Mouse (Mus musculus) CH12.LX (cell line): ENCODE measurements around the gene F7. TPM values are rescaled to one million over a fixed set of nuclear protein-coding genes. Genes with fewer than 3 reads are reported as not detected.

Experiments used
- DNase-seq: peaks from one replicate; pipeline ENCODE4 v3.0.0-alpha.2; 2013; ENCODE audit errors: extremely low read depth
- H3K27ac ChIP-seq: 2 replicates; pipeline ENCODE4 v1.5.1; 2012; ENCODE audit warnings: low read depth, mild to moderate bottlenecking, control low read depth, moderate library complexity; ENCODE audit not compliant: insufficient read depth
- H3K27me3 ChIP-seq: replicated peaks from 2 replicates; pipeline ENCODE3; 2012; ENCODE audit warnings: inconsistent platforms
- H3K36me3 ChIP-seq, 2 experiments: replicated peaks in 1 of 2; 2 replicates each; pipeline versions ENCODE3 to v1.6.1; 2012; ENCODE audit warnings: inconsistent platforms in 1 of 2, low read length in 1 of 2, mild to moderate bottlenecking in 1 of 2, mixed read lengths in 1 of 2, moderate library complexity in 1 of 2; ENCODE audit not compliant: control insufficient read depth in 1 of 2, insufficient read depth in 1 of 2
- H3K4me1 ChIP-seq, 2 experiments: 2 replicates each; pipeline ENCODE4 v1.6.1; 2012; ENCODE audit warnings: inconsistent platforms in 1 of 2, moderate library complexity in 1 of 2; ENCODE audit not compliant: insufficient read depth in 2 of 2, control insufficient read depth in 1 of 2
- H3K4me2 ChIP-seq: 2 replicates; pipeline ENCODE4 v1.6.1; 2012; ENCODE audit warnings: low read depth, mild to moderate bottlenecking, control low read depth; ENCODE audit not compliant: poor library complexity, insufficient read depth, severe bottlenecking
- H3K4me3 ChIP-seq, 3 experiments: fragments of 150-350 bp in 1 of 3; sonication (generic) in 1 of 3; replicated peaks in 1 of 3; 2 replicates each; pipeline versions ENCODE3 to v1.5.1; 2011 to 2012; ENCODE audit warnings: low read depth in 2 of 3, low read length in 2 of 3, mild to moderate bottlenecking in 2 of 3, moderate library complexity in 2 of 3, control low read depth in 1 of 3, improper control_type of control experiment in 1 of 3, inconsistent platforms in 1 of 3, mixed read lengths in 1 of 3; ENCODE audit not compliant: poor library complexity in 1 of 3
- H3K79me2 ChIP-seq: replicated peaks from 2 replicates; pipeline ENCODE4 v1.6.1; 2012; ENCODE audit warnings: mild to moderate bottlenecking, moderate library complexity; ENCODE audit not compliant: control insufficient read depth, poor library complexity, insufficient read depth, severe bottlenecking; ENCODE audit errors: extremely low read depth
- H3K9ac ChIP-seq: 2 replicates; pipeline ENCODE4 v1.6.1; 2012; ENCODE audit warnings: low read depth, mild to moderate bottlenecking, control low read depth, moderate library complexity; ENCODE audit not compliant: insufficient read depth
- H3K9me3 ChIP-seq: replicated peaks from 2 replicates; pipeline ENCODE3; 2012; ENCODE audit warnings: low read length, inconsistent platforms, mixed read lengths
- BHLHE40 ChIP-seq: IDR thresholded peaks from 2 replicates; pipeline ENCODE4 v1.6.1; 2011; ENCODE audit warnings: mild to moderate bottlenecking, low read depth, low read length, improper control_type of control experiment
- E2F4 ChIP-seq: IDR thresholded peaks from 2 replicates; pipeline ENCODE4 v1.6.1; 2011; ENCODE audit warnings: low read depth, low read length, improper control_type of control experiment; ENCODE audit not compliant: insufficient replicate concordance
- EP300 ChIP-seq: IDR thresholded peaks from 2 replicates; pipeline ENCODE4 v1.6.1; 2011; ENCODE audit warnings: low read length, improper control_type of control experiment
- HCFC1 ChIP-seq: IDR thresholded peaks from 2 replicates; pipeline ENCODE4 v1.6.1; 2012; ENCODE audit warnings: low read depth, mild to moderate bottlenecking, inconsistent platforms, low read length, improper control_type of control experiment
- JUN ChIP-seq: IDR thresholded peaks from 2 replicates; pipeline ENCODE4 v1.6.1; 2011; ENCODE audit warnings: low read depth, mild to moderate bottlenecking, low read length, improper control_type of control experiment, moderate library complexity; ENCODE audit not compliant: insufficient read depth
- JUND ChIP-seq: conservative IDR thresholded peaks from 2 replicates; pipeline ENCODE4 v1.6.1; 2011; ENCODE audit warnings: low read depth, low read length, improper control_type of control experiment
- KAT2A ChIP-seq: IDR thresholded peaks from 2 replicates; pipeline ENCODE4 v1.6.1; 2012; ENCODE audit warnings: low read length, improper control_type of control experiment, inconsistent platforms; ENCODE audit not compliant: insufficient replicate concordance
- MAX ChIP-seq: IDR thresholded peaks from 2 replicates; pipeline ENCODE4 v1.6.1; 2011; ENCODE audit warnings: low read length, improper control_type of control experiment
- MXI1 ChIP-seq: IDR thresholded peaks from 2 replicates; pipeline ENCODE4 v1.6.1; 2011; ENCODE audit warnings: mild to moderate bottlenecking, low read depth, low read length, improper control_type of control experiment
- MYC ChIP-seq: IDR thresholded peaks from 2 replicates; pipeline ENCODE4 v1.6.1; 2011; ENCODE audit warnings: low read depth, mild to moderate bottlenecking, improper control_type of control experiment, low read length
- NELFE ChIP-seq: IDR thresholded peaks from 2 replicates; pipeline ENCODE4 v1.6.1; 2011; ENCODE audit warnings: low read depth, low read length, improper control_type of control experiment
- NRF1 ChIP-seq: IDR thresholded peaks from 2 replicates; pipeline ENCODE4 v1.6.1; 2014; ENCODE audit warnings: low read depth, mild to moderate bottlenecking, inconsistent platforms, low read length, improper control_type of control experiment, moderate library complexity
- POLR2A ChIP-seq: IDR thresholded peaks from 2 replicates; pipeline ENCODE4 v1.6.1; 2011; ENCODE audit warnings: low read depth, mild to moderate bottlenecking, improper control_type of control experiment, low read length
- SIN3A ChIP-seq: IDR thresholded peaks from 2 replicates; pipeline ENCODE4 v1.6.1; 2012; ENCODE audit warnings: low read length, improper control_type of control experiment, inconsistent platforms
- SMC3 ChIP-seq: IDR thresholded peaks from 2 replicates; pipeline ENCODE4 v1.6.1; 2011; ENCODE audit warnings: low read depth, low read length, improper control_type of control experiment
- TBP ChIP-seq: conservative IDR thresholded peaks from 2 replicates; pipeline ENCODE4 v1.6.1; 2011; ENCODE audit warnings: low read depth, low read length, improper control_type of control experiment
- USF1 ChIP-seq: IDR thresholded peaks from 2 replicates; pipeline ENCODE4 v1.6.1; 2014; ENCODE audit warnings: low read depth, mild to moderate bottlenecking, inconsistent platforms, low read length, improper control_type of control experiment
- USF2 ChIP-seq: conservative IDR thresholded peaks from 2 replicates; pipeline ENCODE4 v1.6.1; 2011; ENCODE audit warnings: low read depth, low read length, improper control_type of control experiment
- ZC3H11A ChIP-seq: IDR thresholded peaks from 2 replicates; pipeline ENCODE4 v1.6.1; 2012; ENCODE audit warnings: low read depth, mild to moderate bottlenecking, inconsistent platforms, low read length, improper control_type of control experiment
- ZKSCAN1 ChIP-seq: IDR thresholded peaks from 2 replicates; pipeline ENCODE4 v1.6.1; 2012; ENCODE audit warnings: low read depth, inconsistent platforms, low read length, improper control_type of control experiment, borderline replicate concordance
- dilution Hi-C: fragments of 300-500 bp; cut with MboI; formaldehyde crosslinking; loops from 2 replicates; pipeline ENCODE4 v1.14.3; 2020; ENCODE audit warnings: low sequenced_read_pairs; ENCODE audit not compliant: extremely low pct_unique_long_range_greater_than_20kb, extremely low pct_ligation_motif_present
- in situ Hi-C: fragments of 300-500 bp; cut with MboI; formaldehyde crosslinking; loops from 3 replicates; pipeline ENCODE4 v1.14.3; 2019; ENCODE audit warnings: low sequenced_read_pairs, low pct_ligation_motif_present, low pct_unique_long_range_greater_than_20kb, mixed read lengths
- polyA plus RNA-seq: library from polyadenylated mRNA; unstranded; fragments of >175 nt; gene quantifications from 2 replicates; pipeline ENCODE4 v1.2.1, GENCODE M21; 2012; ENCODE audit warnings: low read depth; ENCODE audit not compliant: insufficient read length
- total RNA-seq, 2 experiments: library from RNA; depleted of rRNA; stranded (reverse); fragments of 300-350 nt in 1 of 2; fragments of >200 nt in 1 of 2; gene quantifications; 2 replicates each; pipeline ENCODE4 v1.2.3; 2012 to 2014

The F7 gene
- total and polyA plus RNA-seq, 3 experiments: not detected

- no peak for TF ChIP-seq SMC3
- dilution Hi-C loops: no loop called here
- H3K27me3 ChIP-seq: peaks cover 98% of the 10 kb centered on the region
Measured at GRCm38 (mm10) chr8:12998331-12998730, 27.5 kb upstream of the F7 start.

GRCm38 (mm10) chr8:12999793-13000192, 26.0 kb upstream of the F7 start:
- Histone ChIP-seq H3K9me3 (no peaks in the 10 kb centered on the region), H3K4me3 (no peak overlapping the region), H3K36me3 (no peaks in the 10 kb centered on the region), H3K9ac (no peak overlapping the region), H3K27me3 (peaks cover 98% of the 10 kb centered on the region), H3K79me2 (no peaks in the 10 kb centered on the region), H3K4me1 (no peaks in the 10 kb centered on the region), H3K4me2 (no peak overlapping the region), H3K27ac (no peak overlapping the region)
- no peak for TF ChIP-seq BHLHE40
- no peak for TF ChIP-seq MAX
- TF ChIP-seq ZKSCAN1: no peak
- TF ChIP-seq SMC3: no peak
- no peak for TF ChIP-seq MYC
- TF ChIP-seq JUND: no peak
- no peak for TF ChIP-seq USF2
- no peak for TF ChIP-seq HCFC1
- TF ChIP-seq USF1: no peak
- no peak for TF ChIP-seq NRF1
- no peak for TF ChIP-seq JUN
- no peak for TF ChIP-seq ZC3H11A
- no peak for TF ChIP-seq SIN3A
- no peak for TF ChIP-seq E2F4
- no peak for TF ChIP-seq POLR2A
- dilution Hi-C loops (no loop called here), in situ Hi-C loops (loop anchor here (25.0 kb wide), 1 partner anchor 213 kb away; the partner anchor contains the start of gene Grtp1)
- DNase-seq: no peak

More at GRCm38 (mm10) chr8:12998331-12998730, 27.5 kb upstream of the F7 start:
- Histone ChIP-seq H3K4me1 (no peaks in the 10 kb centered on the region), H3K9me3 (no peaks in the 10 kb centered on the region), H3K36me3 (no peaks in the 10 kb centered on the region), H3K27ac (no peak overlapping the region), H3K9ac (no peak overlapping the region), H3K4me2 (no peak overlapping the region), H3K4me3 (no peak overlapping the region), H3K79me2 (no peaks in the 10 kb centered on the region)
- in situ Hi-C loops: loop anchor here (25.0 kb wide), 1 partner anchor 214 kb away; the partner anchor contains the start of gene Grtp1
- no peak for DNase-seq

GRCm38 (mm10) chr8:13007458-13007857, 18.4 kb upstream of the F7 start:
- H3K4me3 ChIP-seq: no peak overlapping the region
- H3K9me3 ChIP-seq: peaks cover 14% of the 10 kb centered on the region
- H3K9ac ChIP-seq: no peak overlapping the region
- peaks cover 95% of the 10 kb centered on the region for H3K27me3 ChIP-seq
- no peaks in the 10 kb centered on the region for H3K4me1 ChIP-seq
- H3K27ac ChIP-seq: no peak overlapping the region
- no peaks in the 10 kb centered on the region for H3K79me2 ChIP-seq
- H3K4me2 ChIP-seq: no peak overlapping the region
- no peak for DNase-seq
- TF ChIP-seq USF2 (no peak), ZC3H11A (no peak), TBP (no peak), SIN3A (no peak), NELFE (no peak), SMC3 (no peak), EP300 (no peak), MYC (no peak), USF1 (no peak), JUND (no peak), MXI1 (no peak), KAT2A (no peak)
- in situ Hi-C loops (no loop called here), dilution Hi-C loops (no loop called here)
- no peaks in the 10 kb centered on the region for H3K36me3 ChIP-seq
